Mouse (Mus musculus): ENCODE results near the gene Slc1a7. TPM values are rescaled to one million over a fixed set of nuclear protein-coding genes. Genes with fewer than 3 reads are reported as not detected.
A peak's percentile ranks its signal among the peaks of the same experiment; 100 is the strongest.

The Slc1a7 gene
- polyA plus RNA-seq, 1 experiment from 2014 or later: 0.17 TPM

DNA sequence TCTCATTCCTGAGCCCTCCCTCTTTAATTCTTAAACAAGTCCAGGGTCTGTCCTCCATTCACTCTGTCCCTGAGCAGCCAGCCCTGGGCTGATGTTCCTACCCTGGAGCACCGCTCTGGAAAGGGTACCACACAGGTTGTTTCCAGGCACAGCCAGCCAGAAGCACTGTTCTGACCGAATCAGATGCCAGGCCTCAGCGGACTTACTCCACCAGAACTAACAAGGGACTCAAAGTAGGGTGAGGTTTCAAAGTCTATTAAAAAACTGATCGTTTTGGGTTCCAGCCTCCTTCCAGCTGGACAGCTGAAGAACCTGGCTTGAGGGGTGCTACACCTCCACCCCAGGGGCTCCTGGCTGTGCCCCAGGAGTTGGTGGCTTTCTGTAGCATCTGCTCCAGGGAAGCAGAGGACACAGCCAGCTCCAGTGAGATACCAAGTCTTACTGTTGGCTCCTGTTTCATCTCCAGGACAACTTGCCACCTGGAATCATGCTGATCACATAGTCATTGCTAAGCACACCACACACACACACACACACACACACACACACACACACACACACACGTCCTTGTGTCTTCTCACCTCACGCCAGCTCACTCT lies 12.0 kb downstream of the Slc1a7 start:
- H3K27ac ChIP-seq (ENCODE audit: low read length): no peak overlapping the region
- H3K36me3 ChIP-seq (ENCODE audit: control insufficient read depth, insufficient read depth, low read length): no peaks in the 10 kb centered on the region
- no peaks in the 10 kb centered on the region for H3K4me1 ChIP-seq (ENCODE audit: control insufficient read depth, insufficient read depth, low read length)
- no peak overlapping the region for H3K4me2 ChIP-seq (ENCODE audit: low read depth, low read length)
- WGBS: 81% methylated on average over 6 of the region's 6 CpGs
- no peak overlapping the region for H3K4me3 ChIP-seq (replicated peaks; ENCODE audit: low read length)
- no peaks in the 10 kb centered on the region for H3K9me3 ChIP-seq (replicated peaks; ENCODE audit: control insufficient read depth, low read length)
- no peak overlapping the region for H3K9ac ChIP-seq (ENCODE audit: low read length)
- ATAC-seq (ENCODE audit: insufficient read depth, low FRiP score): no peak
- no peaks in the 10 kb centered on the region for H3K27me3 ChIP-seq (ENCODE audit: control insufficient read depth, insufficient read depth, low read length)

- ATAC-seq (ENCODE audit: insufficient read depth, low FRiP score): no peak
- no peak overlapping the region for H3K4me3 ChIP-seq (replicated peaks; ENCODE audit: low read length)
- H3K27me3 ChIP-seq (ENCODE audit: control insufficient read depth, insufficient read depth, low read length): no peaks in the 10 kb centered on the region
- WGBS: 70% methylated on average over 1 of the region's 1 CpGs
- no peaks in the 10 kb centered on the region for H3K9me3 ChIP-seq (replicated peaks; ENCODE audit: control insufficient read depth, low read length)
- no peak overlapping the region for H3K9ac ChIP-seq (ENCODE audit: low read length)
- no peak overlapping the region for H3K4me2 ChIP-seq (ENCODE audit: low read depth, low read length)
- H3K4me1 ChIP-seq (ENCODE audit: control insufficient read depth, insufficient read depth, low read length): no peaks in the 10 kb centered on the region
- 0 out of 2 replicates have a peak overlapping the region, but pooled peaks have one; percentile 31 for H3K27ac ChIP-seq (ENCODE audit: low read length)
- no peaks in the 10 kb centered on the region for H3K36me3 ChIP-seq (ENCODE audit: control insufficient read depth, insufficient read depth, low read length)
These were observed 15.6 kb downstream of the Slc1a7 start for GRCm38 (mm10) chr4:107983717-107984116.

DNA sequence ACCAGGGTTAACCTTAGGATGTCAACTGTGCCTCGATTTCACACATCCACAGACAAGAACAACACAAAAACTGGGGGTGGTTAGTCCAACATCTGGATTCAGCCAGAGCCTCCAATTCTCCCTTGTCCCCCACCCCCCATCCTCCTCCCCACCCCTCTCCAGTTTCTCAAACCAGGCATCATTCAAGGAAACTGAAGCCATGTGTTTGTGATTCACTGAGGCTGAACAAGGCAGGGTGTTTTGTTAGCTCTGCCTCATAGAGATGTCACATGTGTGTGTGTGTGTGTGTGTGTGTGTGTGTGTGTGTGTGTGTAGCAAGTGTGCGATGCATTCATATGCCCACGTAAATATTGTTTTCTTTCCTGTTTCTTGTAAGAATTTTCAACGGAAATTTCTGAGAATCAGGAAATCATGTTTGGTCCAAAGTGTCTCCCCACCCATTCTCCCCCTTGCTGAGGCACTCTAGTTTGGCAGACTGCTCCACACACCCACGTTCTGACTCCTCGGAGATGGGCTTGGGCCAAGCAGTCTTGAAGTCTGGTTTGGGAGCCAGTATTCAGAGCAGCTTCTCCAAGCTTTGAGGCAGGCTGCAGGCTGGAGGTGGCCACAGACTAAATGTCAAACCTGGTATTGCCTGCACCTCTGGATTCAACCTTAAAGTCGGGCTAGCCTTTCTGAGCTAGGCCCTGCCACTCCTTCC lies 16.3 kb downstream of the Slc1a7 start:
- Histone ChIP-seq H3K27ac (ENCODE audit: low read length) (peak overlapping the region; percentile 50; the same call in 1 of the 2 replicates), H3K4me2 (ENCODE audit: low read depth, low read length) (no peak overlapping the region), H3K4me3 (replicated peaks; ENCODE audit: low read length) (no peak overlapping the region), H3K9ac (ENCODE audit: low read length) (no peak overlapping the region), H3K4me1 (ENCODE audit: control insufficient read depth, insufficient read depth, low read length) (no peaks in the 10 kb centered on the region), H3K36me3 (ENCODE audit: control insufficient read depth, insufficient read depth, low read length) (no peaks in the 10 kb centered on the region), H3K27me3 (ENCODE audit: control insufficient read depth, insufficient read depth, low read length) (no peaks in the 10 kb centered on the region), H3K9me3 (replicated peaks; ENCODE audit: control insufficient read depth, low read length) (no peaks in the 10 kb centered on the region)
- ATAC-seq (ENCODE audit: insufficient read depth, low FRiP score): peak; percentile 71; the same call in 1 of the 2 replicates
- 46% methylated on average over 7 of the region's 7 CpGs for WGBS

- WGBS: 81% methylated on average over 5 of the region's 5 CpGs
- H3K27ac ChIP-seq (ENCODE audit: low read length): no peak overlapping the region
- ATAC-seq (ENCODE audit: insufficient read depth, low FRiP score): no peak
These were observed 17.7 kb downstream of the Slc1a7 start for GRCm38 (mm10) chr4:107985812-107986211.

GRCm38 (mm10) chr4:107986386-107987168 lies 18.4 kb downstream of the Slc1a7 start:
- Histone ChIP-seq H3K27me3 (ENCODE audit: control insufficient read depth, insufficient read depth, low read length) (no peaks in the 10 kb centered on the region), H3K4me1 (ENCODE audit: control insufficient read depth, insufficient read depth, low read length) (peaks cover 2% of the 10 kb centered on the region; the same call in 1 of the 2 replicates), H3K4me3 (replicated peaks; ENCODE audit: low read length) (no peak overlapping the region), H3K27ac (ENCODE audit: low read length) (no peak overlapping the region), H3K36me3 (ENCODE audit: control insufficient read depth, insufficient read depth, low read length) (no peaks in the 10 kb centered on the region), H3K4me2 (ENCODE audit: low read depth, low read length) (no peak overlapping the region), H3K9me3 (replicated peaks; ENCODE audit: control insufficient read depth, low read length) (no peaks in the 10 kb centered on the region), H3K9ac (ENCODE audit: low read length) (no peak overlapping the region)
- no peak for ATAC-seq (ENCODE audit: insufficient read depth, low FRiP score)
- WGBS: 79% methylated on average over 11 of the region's 11 CpGs

More at GRCm38 (mm10) chr4:107985812-107986211, 17.7 kb downstream of the Slc1a7 start:
- Histone ChIP-seq H3K27me3 (ENCODE audit: control insufficient read depth, insufficient read depth, low read length) (no peaks in the 10 kb centered on the region), H3K4me1 (ENCODE audit: control insufficient read depth, insufficient read depth, low read length) (no peaks in the 10 kb centered on the region), H3K4me3 (replicated peaks; ENCODE audit: low read length) (no peak overlapping the region), H3K9ac (ENCODE audit: low read length) (no peak overlapping the region), H3K4me2 (ENCODE audit: low read depth, low read length) (no peak overlapping the region), H3K9me3 (replicated peaks; ENCODE audit: control insufficient read depth, low read length) (no peaks in the 10 kb centered on the region), H3K36me3 (ENCODE audit: control insufficient read depth, insufficient read depth, low read length) (no peaks in the 10 kb centered on the region)

DNA sequence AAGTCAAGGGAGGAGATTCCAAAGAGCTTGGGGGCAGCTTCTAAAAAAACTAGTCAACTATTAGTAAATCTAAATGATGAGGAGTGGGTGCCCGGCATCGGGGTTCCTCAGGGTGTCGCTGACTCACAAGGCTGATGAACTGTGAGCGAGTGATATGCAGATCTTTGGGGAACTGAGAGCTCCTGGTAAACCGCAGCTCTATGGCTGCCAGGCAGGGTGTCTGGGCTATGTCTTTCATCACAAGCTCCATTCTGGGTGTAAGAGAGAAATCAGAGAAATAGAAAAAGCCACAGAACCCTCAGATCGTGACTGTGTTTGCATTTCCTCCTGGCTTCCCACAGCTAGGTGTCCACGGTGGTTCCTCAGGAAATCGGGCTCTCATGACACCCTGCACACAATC lies 20.8 kb downstream of the Slc1a7 start:
- H3K27ac ChIP-seq (ENCODE audit: low read length): no peak overlapping the region
- H3K4me1 ChIP-seq (ENCODE audit: control insufficient read depth, insufficient read depth, low read length): peaks cover 7% of the 10 kb centered on the region; the same call in 1 of the 2 replicates
- no peaks in the 10 kb centered on the region for H3K27me3 ChIP-seq (ENCODE audit: control insufficient read depth, insufficient read depth, low read length)
- H3K36me3 ChIP-seq (ENCODE audit: control insufficient read depth, insufficient read depth, low read length): no peaks in the 10 kb centered on the region
- H3K9ac ChIP-seq (ENCODE audit: low read length): no peak overlapping the region
- H3K9me3 ChIP-seq (replicated peaks; ENCODE audit: control insufficient read depth, low read length): no peaks in the 10 kb centered on the region
- 53% methylated on average over 8 of the region's 8 CpGs for whole genome bisulfite sequencing
- no peak overlapping the region for H3K4me3 ChIP-seq (replicated peaks; ENCODE audit: low read length)
- ATAC-seq (ENCODE audit: insufficient read depth, low FRiP score): no peak
- H3K4me2 ChIP-seq (ENCODE audit: low read depth, low read length): no peak overlapping the region

DNA sequence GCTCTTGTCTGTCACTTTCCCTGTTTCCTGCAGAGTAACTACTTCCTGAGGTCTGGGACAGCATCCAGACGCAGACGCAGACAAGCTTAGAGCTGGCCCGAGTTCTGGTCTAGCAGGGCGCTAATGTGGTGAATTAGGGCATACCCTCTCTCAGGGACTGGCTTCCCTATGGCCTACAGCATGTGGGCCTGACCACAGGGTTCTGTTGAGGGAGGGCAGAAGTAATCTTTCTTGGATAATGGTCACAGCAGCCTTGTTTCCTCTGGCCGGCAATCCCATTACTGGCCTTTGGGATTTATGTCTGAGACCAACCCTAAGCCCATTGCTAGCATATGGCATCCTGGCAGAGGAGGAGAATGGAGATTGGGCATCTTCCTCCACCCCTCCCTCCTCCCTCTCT lies 22.7 kb downstream of the Slc1a7 start:
- no peaks in the 10 kb centered on the region for H3K27me3 ChIP-seq (ENCODE audit: control insufficient read depth, insufficient read depth, low read length)
- H3K4me3 ChIP-seq (replicated peaks; ENCODE audit: low read length): no peak overlapping the region
- H3K9ac ChIP-seq (ENCODE audit: low read length): no peak overlapping the region
- no peak overlapping the region for H3K27ac ChIP-seq (ENCODE audit: low read length)
- no peak for ATAC-seq (ENCODE audit: insufficient read depth, low FRiP score)
- WGBS: 75% methylated on average over 5 of the region's 5 CpGs
- peaks cover 7% of the 10 kb centered on the region; the same call in 1 of the 2 replicates for H3K4me1 ChIP-seq (ENCODE audit: control insufficient read depth, insufficient read depth, low read length)
- no peak overlapping the region for H3K4me2 ChIP-seq (ENCODE audit: low read depth, low read length)
- H3K9me3 ChIP-seq (replicated peaks; ENCODE audit: control insufficient read depth, low read length): no peaks in the 10 kb centered on the region
- no peaks in the 10 kb centered on the region for H3K36me3 ChIP-seq (ENCODE audit: control insufficient read depth, insufficient read depth, low read length)

DNA sequence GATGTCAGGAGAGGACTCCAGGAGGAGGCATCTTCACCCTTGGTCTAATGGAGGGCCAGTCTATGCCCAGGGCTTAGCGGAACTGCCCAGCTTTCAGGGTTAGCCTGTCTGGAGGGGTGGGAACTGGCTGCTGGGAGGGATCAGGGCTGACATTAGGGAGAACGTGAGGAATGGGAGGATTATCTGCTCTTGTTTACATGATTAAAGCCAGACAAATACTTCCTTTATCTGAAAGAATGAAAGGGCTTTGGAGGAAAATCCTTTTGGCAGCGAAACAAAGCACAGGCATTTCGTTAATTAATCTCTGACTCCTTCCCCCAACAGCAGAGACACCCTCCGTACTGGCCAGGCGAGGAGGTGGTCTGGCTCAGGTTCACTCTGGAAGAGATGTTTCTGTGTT lies 23.7 kb downstream of the Slc1a7 start:
- peak; percentile 39; the same call in 1 of the 2 replicates for ATAC-seq (ENCODE audit: insufficient read depth, low FRiP score)

DNA sequence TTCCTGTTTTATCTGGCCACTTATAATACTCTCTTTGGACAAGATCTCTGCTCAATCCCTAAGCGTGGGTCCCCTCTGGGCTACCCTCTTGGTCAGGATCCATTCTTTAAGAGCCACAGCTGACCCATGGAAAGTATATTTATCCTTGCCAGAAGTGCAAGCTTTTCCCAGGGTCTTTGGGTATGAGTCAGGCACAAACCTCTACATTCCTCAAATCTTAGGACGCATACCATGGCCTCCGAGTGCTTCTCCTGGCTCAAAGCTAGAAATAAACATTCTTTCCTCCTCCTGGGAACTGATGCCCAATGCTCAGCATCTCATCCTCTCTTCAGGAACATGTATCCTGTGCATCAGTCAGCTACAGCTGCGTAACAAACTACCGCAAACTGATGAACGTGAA lies 26.9 kb downstream of the Slc1a7 start:
- Histone ChIP-seq H3K4me2 (ENCODE audit: low read depth, low read length) (no peak overlapping the region), H3K9ac (ENCODE audit: low read length) (no peak overlapping the region), H3K4me1 (ENCODE audit: control insufficient read depth, insufficient read depth, low read length) (peaks cover 14% of the 10 kb centered on the region; the same call in 1 of the 2 replicates), H3K36me3 (ENCODE audit: control insufficient read depth, insufficient read depth, low read length) (no peaks in the 10 kb centered on the region), H3K27me3 (ENCODE audit: control insufficient read depth, insufficient read depth, low read length) (no peaks in the 10 kb centered on the region), H3K9me3 (replicated peaks; ENCODE audit: control insufficient read depth, low read length) (no peaks in the 10 kb centered on the region), H3K4me3 (replicated peaks; ENCODE audit: low read length) (no peak overlapping the region), H3K27ac (ENCODE audit: low read length) (no peak overlapping the region)
- WGBS: 84% methylated on average over 6 of the region's 6 CpGs
- ATAC-seq (ENCODE audit: insufficient read depth, low FRiP score): no peak

More for the DNA sequence above, 23.7 kb downstream of the Slc1a7 start:
- no peaks in the 10 kb centered on the region for H3K9me3 ChIP-seq (replicated peaks; ENCODE audit: control insufficient read depth, low read length)
- no peaks in the 10 kb centered on the region for H3K27me3 ChIP-seq (ENCODE audit: control insufficient read depth, insufficient read depth, low read length)
- H3K4me3 ChIP-seq (replicated peaks; ENCODE audit: low read length): no peak overlapping the region
- peaks cover 14% of the 10 kb centered on the region; the same call in 1 of the 2 replicates for H3K4me1 ChIP-seq (ENCODE audit: control insufficient read depth, insufficient read depth, low read length)
- WGBS: 15% methylated on average over 6 of the region's 6 CpGs
- no peak overlapping the region for H3K9ac ChIP-seq (ENCODE audit: low read length)
- H3K36me3 ChIP-seq (ENCODE audit: control insufficient read depth, insufficient read depth, low read length): no peaks in the 10 kb centered on the region
- H3K4me2 ChIP-seq (ENCODE audit: low read depth, low read length): no peak overlapping the region
- no peak overlapping the region for H3K27ac ChIP-seq (ENCODE audit: low read length)
